Mouse (Mus musculus): ENCODE measurements around the gene Ifrd2. TPM values are rescaled to one million over a fixed set of nuclear protein-coding genes. Genes with fewer than 3 reads are reported as not detected.
A peak's percentile ranks its signal among the peaks of the same experiment; 100 is the strongest.
"Not testable (repeated sequence)": the region's sequence is repeated elsewhere in the genome, so short reads cannot be mapped to it uniquely, and the experiment has no call there.

Ifrd2 gene
- polyA plus RNA-seq, 1 experiment from 2014 or later = 16.5 TPM

DNA sequence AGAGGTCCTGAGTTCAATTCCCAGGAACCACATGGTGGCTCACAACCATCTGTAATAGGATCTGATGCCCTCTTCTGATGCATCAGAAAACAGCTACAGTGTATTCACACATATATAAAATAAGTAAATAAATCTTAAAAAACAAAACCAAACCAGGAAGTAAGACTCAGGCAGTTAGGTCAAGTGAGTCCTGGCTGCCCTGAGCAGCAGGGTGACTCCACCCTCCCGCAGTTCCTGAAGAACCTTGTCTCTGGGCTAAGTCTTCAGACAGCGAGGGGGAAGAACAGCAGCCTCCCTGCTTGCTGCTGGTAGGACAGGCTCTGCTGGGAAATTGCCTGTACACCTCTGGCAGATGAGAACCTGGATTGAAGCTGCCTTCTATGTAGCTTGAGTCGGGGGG, 31.1 kb upstream of the Ifrd2 start:
- peaks cover 33% of the 10 kb centered on the region for H3K4me1 ChIP-seq (replicated peaks; ENCODE audit: control insufficient read depth, insufficient read depth, low read length)
- ATAC-seq (ENCODE audit: low FRiP score) = no peak
- no peaks in the 10 kb centered on the region for H3K9me3 ChIP-seq (ENCODE audit: control insufficient read depth, low read length)
- peak overlapping the region; percentile 75 for H3K4me2 ChIP-seq (replicated peaks)
- 91% methylated on average over 3 of the region's 3 CpGs for WGBS
- peaks cover 18% of the 10 kb centered on the region for H3K27me3 ChIP-seq (ENCODE audit: control insufficient read depth, insufficient read depth, low read length)
- no peak overlapping the region for H3K27ac ChIP-seq
- 0 out of 2 replicates have a peak overlapping the region, but pooled peaks have one; percentile 74 for H3K4me3 ChIP-seq (replicated peaks; ENCODE audit: low read length)
- DNase-seq (ENCODE audit: low spot score) = no peak
- H3K9ac ChIP-seq = no peak overlapping the region
- H3K36me3 ChIP-seq (replicated peaks; ENCODE audit: control insufficient read depth, insufficient read depth) = peaks cover 43% of the 10 kb centered on the region

DNA sequence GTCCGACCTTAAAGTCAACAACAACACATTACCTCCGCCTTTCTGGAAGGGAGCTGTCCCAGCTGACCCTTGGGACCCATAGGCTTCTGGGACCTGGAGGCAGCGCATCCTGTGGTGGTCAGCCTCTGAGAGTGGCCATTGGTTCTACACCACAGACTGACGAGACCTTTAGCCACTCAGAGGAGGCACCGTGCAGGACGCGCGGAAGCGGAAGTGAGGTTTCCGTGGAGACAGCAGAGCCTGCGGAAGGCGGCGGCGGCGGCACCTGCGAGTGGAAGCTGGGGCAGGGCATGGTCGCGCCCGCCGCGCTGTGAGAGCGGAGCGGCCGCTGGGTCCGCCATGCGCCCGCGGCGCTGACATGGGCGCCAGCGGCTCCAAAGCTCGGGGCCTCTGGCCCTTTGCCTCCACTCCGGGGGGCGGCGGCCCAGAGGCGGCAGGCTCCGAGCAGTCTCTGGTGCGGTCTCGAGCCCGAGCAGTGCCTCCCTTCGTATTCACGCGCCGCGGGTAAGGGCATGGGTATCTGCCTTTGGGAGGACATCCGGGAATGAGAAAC, 24.3 kb upstream of the Ifrd2 start, which contains the start of gene Tusc2:
Tusc2 (plus strand) TSS at position 227 of the 553 bp plus-strand sequence.
- Histone ChIP-seq H3K27ac (peak within 1 kb of the TSS; percentile 55; the same call in 1 of the 2 replicates), H3K36me3 (replicated peaks; ENCODE audit: control insufficient read depth, insufficient read depth) (peaks cover 62% of the 10 kb centered on the region), H3K27me3 (ENCODE audit: control insufficient read depth, insufficient read depth, low read length) (no peaks in the 10 kb centered on the region), H3K9ac (peak within 1 kb of the TSS; percentile 76), H3K9me3 (ENCODE audit: control insufficient read depth, low read length) (no peaks in the 10 kb centered on the region), H3K4me2 (replicated peaks) (peak within 1 kb of the TSS; percentile 95), H3K4me3 (replicated peaks; ENCODE audit: low read length) (peak within 1 kb of the TSS; percentile 75), H3K4me1 (replicated peaks; ENCODE audit: control insufficient read depth, insufficient read depth, low read length) (peaks cover 14% of the 10 kb centered on the region)
- DNase-seq (ENCODE audit: low spot score) (peak; percentile 90), ATAC-seq (ENCODE audit: low FRiP score) (peak; percentile 94)
- under 1% methylated on average over 46 of the region's 46 CpGs for WGBS

DNA sequence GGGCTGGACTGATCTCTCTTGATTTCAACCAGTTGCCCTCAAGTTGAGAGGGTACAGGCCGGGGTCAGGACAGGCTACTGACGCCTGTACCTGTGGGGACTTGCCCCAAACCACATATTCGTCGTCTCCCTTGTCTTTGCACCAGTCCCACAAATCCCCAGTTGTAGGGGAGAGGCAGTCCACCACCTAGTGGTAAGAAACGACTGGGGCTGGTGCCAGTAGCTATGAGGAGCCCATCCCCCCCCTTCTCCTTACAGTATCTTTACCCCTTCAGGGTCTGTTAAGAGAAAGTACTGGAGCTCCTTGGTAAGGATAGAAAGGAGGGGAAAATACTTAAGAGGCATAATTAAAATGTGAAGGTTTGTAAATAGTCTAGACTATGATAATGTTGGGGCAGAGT, 21.9 kb upstream of the Ifrd2 start:
- not testable (repeated sequence) for DNase-seq (ENCODE audit: low spot score); ATAC-seq (ENCODE audit: low FRiP score); H3K9me3 ChIP-seq (ENCODE audit: control insufficient read depth, low read length); H3K27me3 ChIP-seq (ENCODE audit: control insufficient read depth, insufficient read depth, low read length); H3K27ac ChIP-seq; H3K9ac ChIP-seq; H3K4me2 ChIP-seq (replicated peaks); H3K4me3 ChIP-seq (replicated peaks; ENCODE audit: low read length)
- WGBS = 57% methylated on average over 5 of the region's 5 CpGs
- Histone ChIP-seq H3K4me1 (replicated peaks; ENCODE audit: control insufficient read depth, insufficient read depth, low read length) (peaks cover 25% of the 10 kb centered on the region), H3K36me3 (replicated peaks; ENCODE audit: control insufficient read depth, insufficient read depth) (peaks cover 41% of the 10 kb centered on the region)

DNA sequence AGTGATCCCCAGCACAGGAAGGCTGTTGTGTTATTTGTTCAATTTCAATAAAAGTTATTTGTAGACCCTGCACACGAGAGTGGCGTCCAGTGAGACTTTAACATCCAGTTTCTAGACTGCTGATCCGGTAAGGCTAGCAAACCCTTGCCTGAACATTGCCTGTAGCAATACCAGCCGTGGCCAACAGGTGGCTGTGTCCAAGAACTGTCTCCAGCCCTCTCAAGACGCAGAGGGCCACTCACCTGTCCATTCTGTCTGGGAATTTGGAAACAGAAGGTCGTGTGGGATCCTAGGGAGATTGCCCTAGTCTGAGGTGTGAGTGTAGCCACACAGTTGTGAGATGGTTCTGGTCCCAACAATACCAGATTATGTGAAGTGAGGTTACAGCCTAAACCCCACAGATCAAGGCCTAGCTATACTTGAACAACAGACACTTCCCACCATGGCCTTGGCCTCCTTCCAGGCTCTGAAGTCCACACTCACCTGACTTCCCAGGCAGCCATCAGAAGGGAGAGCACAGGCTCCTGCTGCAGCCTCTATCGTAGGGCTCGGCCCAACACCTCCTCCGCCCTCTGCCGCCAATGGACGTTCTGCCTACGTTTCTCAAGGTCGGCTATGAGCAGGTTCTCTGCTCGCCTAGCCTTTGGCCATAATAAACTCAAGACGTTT, 21.3 kb upstream of the Ifrd2 start:
- no peaks in the 10 kb centered on the region for H3K9me3 ChIP-seq (ENCODE audit: control insufficient read depth, low read length)
- no peak overlapping the region for H3K27ac ChIP-seq
- H3K9ac ChIP-seq = no peak overlapping the region
- 61% methylated on average over 15 of the region's 15 CpGs for WGBS
- peaks cover 41% of the 10 kb centered on the region for H3K36me3 ChIP-seq (replicated peaks; ENCODE audit: control insufficient read depth, insufficient read depth)
- DNase-seq (ENCODE audit: low spot score) = peak; percentile 73
- peak overlapping the region; percentile 13 for H3K4me2 ChIP-seq (replicated peaks)
- ATAC-seq (ENCODE audit: low FRiP score) = no peak
- peaks cover 31% of the 10 kb centered on the region for H3K4me1 ChIP-seq (replicated peaks; ENCODE audit: control insufficient read depth, insufficient read depth, low read length)
- no peak overlapping the region for H3K4me3 ChIP-seq (replicated peaks; ENCODE audit: low read length)
- no peaks in the 10 kb centered on the region for H3K27me3 ChIP-seq (ENCODE audit: control insufficient read depth, insufficient read depth, low read length)

DNA sequence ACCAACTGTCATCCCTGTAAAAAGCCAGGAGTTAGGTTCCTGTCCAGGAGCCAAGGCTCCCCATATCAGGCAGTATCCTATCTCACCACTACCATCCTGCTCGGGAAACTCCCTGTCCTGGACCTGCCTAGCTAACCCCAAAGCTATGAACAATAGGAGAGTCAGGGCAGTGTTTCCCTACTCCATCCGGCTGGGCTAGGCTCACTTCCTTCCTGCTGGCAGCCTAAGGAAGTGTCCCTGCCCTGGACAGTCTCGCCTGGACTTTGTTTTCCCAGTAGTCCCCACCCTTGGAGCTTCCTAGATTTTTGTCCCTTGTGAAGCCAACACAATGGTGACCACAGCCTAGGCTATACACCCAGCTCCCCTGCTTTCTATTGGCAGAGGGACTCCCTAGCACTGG, 20.6 kb upstream of the Ifrd2 start:
- 71% methylated on average over 3 of the region's 3 CpGs for WGBS
- H3K9me3 ChIP-seq (ENCODE audit: control insufficient read depth, low read length) = no peaks in the 10 kb centered on the region
- H3K4me2 ChIP-seq (replicated peaks) = peak overlapping the region; percentile 83
- no peak for ATAC-seq (ENCODE audit: low FRiP score)
- no peaks in the 10 kb centered on the region for H3K27me3 ChIP-seq (ENCODE audit: control insufficient read depth, insufficient read depth, low read length)
- H3K4me1 ChIP-seq (replicated peaks; ENCODE audit: control insufficient read depth, insufficient read depth, low read length) = peaks cover 38% of the 10 kb centered on the region
- H3K9ac ChIP-seq = no peak overlapping the region
- peaks cover 41% of the 10 kb centered on the region for H3K36me3 ChIP-seq (replicated peaks; ENCODE audit: control insufficient read depth, insufficient read depth)
- H3K4me3 ChIP-seq (replicated peaks; ENCODE audit: low read length) = no peak overlapping the region
- DNase-seq (ENCODE audit: low spot score) = no peak
- peak overlapping the region; percentile 73; the same call in 1 of the 2 replicates for H3K27ac ChIP-seq

DNA sequence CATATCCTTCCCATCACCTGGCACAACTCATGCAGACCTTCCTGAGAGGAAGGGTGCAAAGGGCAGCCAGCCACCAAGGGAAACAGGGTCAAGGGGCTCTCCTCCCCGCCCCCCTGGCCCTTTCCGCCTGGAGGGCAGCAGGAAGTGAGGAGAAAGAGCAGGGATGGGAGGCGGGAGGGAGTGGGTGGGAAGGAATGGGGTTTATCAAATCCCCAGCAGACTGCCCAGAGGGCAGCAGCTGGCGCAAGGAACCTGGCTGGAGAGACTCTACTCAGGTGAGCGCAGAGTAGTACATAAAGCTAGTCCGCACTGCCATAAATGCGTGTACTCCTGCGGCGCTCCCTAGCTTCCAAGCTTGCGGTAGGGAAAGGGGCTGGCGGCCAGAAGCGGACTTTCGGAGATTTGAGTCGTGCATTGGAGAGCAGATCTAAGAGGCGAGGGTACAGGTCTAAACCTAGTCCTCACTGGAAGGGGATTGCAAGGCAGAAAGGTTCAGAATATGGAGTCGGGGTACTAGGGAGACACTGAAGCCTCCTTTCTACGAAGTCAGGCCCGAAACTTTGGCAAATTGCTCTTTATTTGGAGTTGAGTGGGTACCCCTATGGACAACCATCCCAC, 19.6 kb upstream of the Ifrd2 start, which contains the start of gene Hyal2:
Hyal2 (plus strand) TSS at position 244 of the 618 bp plus-strand sequence.
- H3K9me3 ChIP-seq (ENCODE audit: control insufficient read depth, low read length) = no peaks in the 10 kb centered on the region
- peaks cover 38% of the 10 kb centered on the region for H3K4me1 ChIP-seq (replicated peaks; ENCODE audit: control insufficient read depth, insufficient read depth, low read length)
- H3K4me3 ChIP-seq (replicated peaks; ENCODE audit: low read length) = peak within 1 kb of the TSS; percentile 82
- peak within 1 kb of the TSS; percentile 83 for H3K4me2 ChIP-seq (replicated peaks)
- peak within 1 kb of the TSS; percentile 73 for H3K27ac ChIP-seq
- peaks cover 45% of the 10 kb centered on the region for H3K36me3 ChIP-seq (replicated peaks; ENCODE audit: control insufficient read depth, insufficient read depth)
- WGBS = 4% methylated on average over 18 of the region's 18 CpGs
- ATAC-seq (ENCODE audit: low FRiP score) (no peak), DNase-seq (ENCODE audit: low spot score) (no peak)
- peak within 1 kb of the TSS; percentile 87 for H3K9ac ChIP-seq
- H3K27me3 ChIP-seq (ENCODE audit: control insufficient read depth, insufficient read depth, low read length) = no peaks in the 10 kb centered on the region

DNA sequence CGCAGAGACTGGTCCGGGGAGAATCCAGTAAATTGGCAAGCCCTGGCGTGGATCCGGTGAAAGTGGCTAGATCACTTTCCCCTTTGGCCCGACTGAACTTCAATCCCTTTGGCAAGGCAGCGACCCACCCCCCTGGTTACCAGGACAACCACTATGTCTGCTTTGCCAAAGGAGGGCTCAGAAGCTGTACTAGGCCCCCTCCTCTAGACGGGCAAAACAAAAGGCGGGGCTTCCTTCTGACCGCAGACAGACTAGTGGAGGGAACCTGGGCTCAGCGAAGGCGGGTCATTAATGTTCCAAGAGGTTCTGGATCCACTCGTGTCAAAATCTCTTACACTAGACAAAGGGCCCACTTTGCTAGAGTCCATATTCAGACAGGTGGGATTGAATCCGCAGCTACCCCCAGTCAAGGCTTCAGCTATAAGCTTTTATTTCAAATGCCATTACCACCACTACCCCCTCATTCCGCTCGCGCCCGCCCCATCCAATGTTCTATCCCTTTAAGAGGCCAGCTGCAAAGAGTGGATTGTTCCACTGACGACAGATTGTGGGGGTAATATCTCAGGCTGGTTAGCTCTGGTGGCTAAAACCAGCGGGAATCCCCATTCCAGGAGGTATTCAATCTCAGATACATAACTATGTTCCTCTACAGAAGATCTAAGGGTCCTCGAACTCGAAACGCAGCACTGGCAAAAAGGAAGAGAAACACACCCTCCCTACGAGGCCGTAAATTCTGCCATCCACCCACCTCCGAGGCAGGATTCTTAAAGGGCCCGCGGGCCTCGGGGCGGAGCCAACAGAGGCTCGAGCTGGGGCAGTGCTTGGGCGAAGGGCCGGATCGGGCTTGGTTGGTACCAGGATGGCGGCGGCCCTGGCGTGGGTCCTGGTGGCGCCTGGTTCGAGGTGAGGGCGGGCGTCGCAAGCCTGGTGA, 18.8 kb upstream of the Ifrd2 start:
- ATAC-seq (ENCODE audit: low FRiP score) = peak; percentile 86
- no peaks in the 10 kb centered on the region for H3K27me3 ChIP-seq (ENCODE audit: control insufficient read depth, insufficient read depth, low read length)
- H3K9me3 ChIP-seq (ENCODE audit: control insufficient read depth, low read length) = no peaks in the 10 kb centered on the region
- H3K4me2 ChIP-seq (replicated peaks) = peak overlapping the region; percentile 83
- peak overlapping the region; percentile 82 for H3K4me3 ChIP-seq (replicated peaks; ENCODE audit: low read length)
- H3K9ac ChIP-seq = peak overlapping the region; percentile 87
- peak overlapping the region; percentile 73 for H3K27ac ChIP-seq
- peak; percentile 88 for DNase-seq (ENCODE audit: low spot score)
- WGBS = under 1% methylated on average over 41 of the region's 41 CpGs
- peaks cover 53% of the 10 kb centered on the region for H3K36me3 ChIP-seq (replicated peaks; ENCODE audit: control insufficient read depth, insufficient read depth)
- H3K4me1 ChIP-seq (replicated peaks; ENCODE audit: control insufficient read depth, insufficient read depth, low read length) = peaks cover 38% of the 10 kb centered on the region

DNA sequence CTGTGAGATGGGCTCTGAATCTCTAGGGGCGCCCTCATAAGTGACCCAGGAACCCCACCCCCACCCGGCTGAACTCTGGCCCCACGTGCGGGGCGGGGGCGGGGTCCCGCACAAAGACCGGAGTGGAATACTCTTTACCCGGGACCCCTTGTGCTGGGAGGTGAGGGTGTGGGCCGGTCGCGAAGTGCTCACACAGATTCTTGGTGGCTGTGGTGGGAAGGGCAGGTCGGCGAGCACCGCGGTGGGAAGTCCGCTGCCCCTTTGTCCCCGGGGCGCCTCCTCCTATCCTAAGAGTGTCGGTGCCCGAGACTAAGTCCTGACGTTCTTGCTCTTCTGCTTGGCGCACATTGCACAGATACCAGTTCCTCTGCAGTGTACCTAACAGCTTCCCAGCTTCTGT, 18.2 kb upstream of the Ifrd2 start:
- peaks cover 56% of the 10 kb centered on the region for H3K36me3 ChIP-seq (replicated peaks; ENCODE audit: control insufficient read depth, insufficient read depth)

More for the DNA sequence above, 18.2 kb upstream of the Ifrd2 start:
- H3K27me3 ChIP-seq (ENCODE audit: control insufficient read depth, insufficient read depth, low read length) = no peaks in the 10 kb centered on the region
- H3K9ac ChIP-seq = peak overlapping the region; percentile 87
- whole genome bisulfite sequencing = 0% methylated on average over 23 of the region's 23 CpGs
- H3K4me1 ChIP-seq (replicated peaks; ENCODE audit: control insufficient read depth, insufficient read depth, low read length) = peaks cover 33% of the 10 kb centered on the region
- H3K4me2 ChIP-seq (replicated peaks) = peak overlapping the region; percentile 83
- ATAC-seq (ENCODE audit: low FRiP score) (peak; percentile 28), DNase-seq (ENCODE audit: low spot score) (no peak)
- no peaks in the 10 kb centered on the region for H3K9me3 ChIP-seq (ENCODE audit: control insufficient read depth, low read length)
- peak overlapping the region; percentile 82 for H3K4me3 ChIP-seq (replicated peaks; ENCODE audit: low read length)
- H3K27ac ChIP-seq = peak overlapping the region; percentile 73

Data from hindbrain, embryonic 14.5 days (tissue).